Comparison of ENCODE assay signal across 9 mouse cellular contexts in genomic region chr5:9068886-9069285, GRCm38 (mm10). TPM values are rescaled to one million over a fixed set of nuclear protein-coding genes. Genes with fewer than 3 reads are reported as not detected.
A peak's percentile ranks its signal among the peaks of the same experiment; 100 is the strongest.
DNase-seq lines count a peak whose midpoint lies in the region; ATAC-seq and TF ChIP-seq lines count a peak whose summit lies in the region.
"Had no signal": no experiment of that assay in that cellular context is flagged by ENCODE, and none has a peak within 500 bp of the region (broad histone marks: within the 10 kb centered on the region; RNA-seq: fewer than 3 reads in every experiment).

No protein-coding gene starts in this region.

- no peak overlapping the region for H3K27ac ChIP-seq in heart, embryonic 12.5 days (ENCODE audit: poor library complexity, severe bottlenecking)
- H3K27ac ChIP-seq in heart, embryonic 10.5 days, result no peak overlapping the region
- H3K27ac ChIP-seq in midbrain, embryonic 16.5 days (ENCODE audit: low read length), result no peak overlapping the region
- H3K27ac ChIP-seq: lung, embryonic 15.5 days had no signal

- H3K79me3 ChIP-seq in C2C12 (ENCODE audit: low read depth), result no peaks in the 10 kb centered on the region

- no peak for TF ChIP-seq CTCF in C2C12 (IDR thresholded peaks at IDR 0.05; ENCODE audit: control insufficient read depth, insufficient read depth, insufficient read length)

- no peaks in the 10 kb centered on the region for H3K79me2 ChIP-seq in C2C12 (ENCODE audit: control insufficient read depth, insufficient read depth)

- no peaks in the 10 kb centered on the region for H3K36me3 ChIP-seq in heart, embryonic 12.5 days
- no peaks in the 10 kb centered on the region for H3K36me3 ChIP-seq in C2C12 (ENCODE audit: control insufficient read depth, insufficient read depth)
- no peaks in the 10 kb centered on the region for H3K36me3 ChIP-seq in heart, embryonic 10.5 days
- H3K36me3 ChIP-seq in midbrain, embryonic 16.5 days (ENCODE audit: control insufficient read depth, insufficient read depth, low read length), result no peaks in the 10 kb centered on the region
- H3K36me3 ChIP-seq: lung, embryonic 15.5 days had no signal

- H3K4me1 ChIP-seq in heart, embryonic 12.5 days (replicated peaks), result no peaks in the 10 kb centered on the region
- no peaks in the 10 kb centered on the region for H3K4me1 ChIP-seq in heart, embryonic 10.5 days
- H3K4me1 ChIP-seq in midbrain, embryonic 16.5 days (ENCODE audit: control insufficient read depth, insufficient read depth, low read length), result no peaks in the 10 kb centered on the region
- H3K4me1 ChIP-seq: lung, embryonic 15.5 days had no signal

- no peak overlapping the region for H3K4me2 ChIP-seq in heart, embryonic 12.5 days
- no peak overlapping the region for H3K4me2 ChIP-seq in midbrain, embryonic 16.5 days (ENCODE audit: low read length)
- H3K4me2 ChIP-seq: lung, embryonic 15.5 days had no signal

- DNase-seq in heart, adult 11 months, result peak; percentile 97
- peak; percentile 69 to 79 for DNase-seq in cerebellum, adult 18-20 months
- peak; percentile 63 for DNase-seq in heart, embryonic 10.5 days (ENCODE audit: low spot score)
- DNase-seq in left cerebral cortex, postnatal 25 days (ENCODE audit: low spot score in 2 of 2), result peak; percentile 31 to 74
- peak; percentile 36 for DNase-seq in telencephalon, adult 2 months (ENCODE audit: low read depth, low spot score)

- no peak overlapping the region for H3K9ac ChIP-seq in heart, embryonic 12.5 days
- no peak overlapping the region for H3K9ac ChIP-seq in midbrain, embryonic 16.5 days (ENCODE audit: low read depth, low read length)
- H3K9ac ChIP-seq: lung, embryonic 15.5 days had no signal

- 56% methylated on average over 2 of the region's 2 CpGs for WGBS in heart, embryonic 12.5 days
- WGBS in heart, embryonic 10.5 days, result 56% methylated on average over 2 of the region's 2 CpGs
- 70% methylated on average over 2 of the region's 2 CpGs for WGBS in midbrain, embryonic 16.5 days

- H3K27me3 ChIP-seq in heart, embryonic 12.5 days (replicated peaks), result no peaks in the 10 kb centered on the region
- no peaks in the 10 kb centered on the region for H3K27me3 ChIP-seq in C2C12 (ENCODE audit: control insufficient read depth, insufficient read depth, insufficient read length)
- H3K27me3 ChIP-seq in heart, embryonic 10.5 days (ENCODE audit: insufficient read depth, poor library complexity, severe bottlenecking), result no peaks in the 10 kb centered on the region
- H3K27me3 ChIP-seq in midbrain, embryonic 16.5 days (ENCODE audit: control insufficient read depth, insufficient read depth, low read depth, low read length), result no peaks in the 10 kb centered on the region
- H3K27me3 ChIP-seq: lung, embryonic 15.5 days had no signal

- H3K4me3 ChIP-seq in heart, embryonic 12.5 days, result no peak overlapping the region
- H3K4me3 ChIP-seq in C2C12 (ENCODE audit: insufficient read depth, poor library complexity, severe bottlenecking), result no peak overlapping the region
- H3K4me3 ChIP-seq in heart, embryonic 10.5 days, result no peak overlapping the region
- H3K4me3 ChIP-seq in midbrain, embryonic 16.5 days (ENCODE audit: low read depth, low read length), result no peak overlapping the region
- H3K4me3 ChIP-seq: lung, embryonic 15.5 days had no signal

- intact Hi-C loops in left cerebral cortex, postnatal 25 days (cut with DNase I), result loop anchor here (10.0 kb wide), 1 partner anchor 356 kb away; no protein-coding TSS in a partner anchor

- ATAC-seq in heart, embryonic 12.5 days (ENCODE audit: insufficient number of reproducible peaks, low FRiP score), result no peak
- no peak for ATAC-seq in midbrain, embryonic 16.5 days

- H3ac ChIP-seq in C2C12 (ENCODE audit: control insufficient read depth, insufficient read length, low read depth), result no peak overlapping the region

- H3K9me3 ChIP-seq in heart, embryonic 12.5 days (replicated peaks), result no peaks in the 10 kb centered on the region
- no peaks in the 10 kb centered on the region for H3K9me3 ChIP-seq in heart, embryonic 10.5 days
- H3K9me3 ChIP-seq in midbrain, embryonic 16.5 days (replicated peaks; ENCODE audit: control insufficient read depth, low read length, poor library complexity, severe bottlenecking), result no peaks in the 10 kb centered on the region
- H3K9me3 ChIP-seq: lung, embryonic 15.5 days had no signal

TF ChIP-seq in C2C12, 6 proteins besides CTCF, POLR2A, EP300 and RAD21:
- TF ChIP-seq USF1 (IDR thresholded peaks at IDR 0.05; ENCODE audit: low read depth) (no peak), MYOD1 (IDR thresholded peaks at IDR 0.05; ENCODE audit: control insufficient read depth, insufficient read length, low read depth) (peak; percentile 5), MAX (IDR thresholded peaks at IDR 0.05) (peak; percentile 85), FOSL1 (IDR thresholded peaks at IDR 0.05; ENCODE audit: insufficient read depth, low read length, poor library complexity, severe bottlenecking) (peak; percentile 78), CEBPB (IDR thresholded peaks at IDR 0.05; ENCODE audit: low read depth) (no peak), MYOG (IDR thresholded peaks at IDR 0.05; ENCODE audit: control insufficient read depth, extremely low read depth, insufficient read length) (no peak)

RNA-seq across cellular contexts. Expression of gene Tmem243, which starts 31.6 kb away (rescaled TPM):
- polyA plus RNA-seq in heart, embryonic 12.5 days (2016; fragmentation: Nextera tagmentation; extraction: Ambion mirVana), result 11.7 and 11.8 TPM in 2 replicates
- polyA plus RNA-seq in C2C12 (2012; fragmentation: generic; extraction: Trizol), result 5.5 TPM
- 11.5 and 13.2 TPM in 2 replicates for polyA plus RNA-seq in heart, embryonic 10.5 days (2016; fragmentation: Nextera tagmentation; extraction: Ambion mirVana)
- 10 to 100 TPM in 1 of 2 experiments, 1 to 10 TPM in 1; 9.5 to 12.2 TPM for total RNA-seq in left cerebral cortex, postnatal 25 days (2021)
- polyA plus RNA-seq in midbrain, embryonic 16.5 days (2015; fragmentation: Nextera tagmentation; extraction: Ambion mirVana), result 9.4 and 9.7 TPM in 2 replicates

Comparison
In these comparisons a context has a peak if more than half of its experiments do, and no peak if none do; other contexts are left out.
1. DNase-seq: peak in every context shown above with its lines; median percentile 97 in heart, adult 11 months; 74 in cerebellum, adult 18-20 months; 63 in heart, embryonic 10.5 days; 52 in left cerebral cortex, postnatal 25 days; 36 in telencephalon, adult 2 months.